Mouse (Mus musculus) urinary bladder, postnatal 4 days (tissue): ENCODE measurements around the gene Adsl.
A peak's percentile ranks its signal among the peaks of the same experiment; 100 is the strongest.
"Not testable (repeated sequence)": the region's sequence is repeated elsewhere in the genome, so short reads cannot be mapped to it uniquely, and the experiment has no call there.

Experiments
- DNase-seq, 2 experiments: peaks; one replicate each; pipeline ENCODE4 v3.0.0; 2021 to 2022; ENCODE audit warnings: low spot score in 2 of 2

The Adsl gene

GRCm38 (mm10) chr15:80948145-80949135, at the start of gene Adsl:
Gene Adsl, plus strand, starts transcription at chr15:80948490.
- peak; percentile 83 to 86 for DNase-seq

- DNase-seq: no peak
These were observed 48.5 kb upstream of the Adsl start for GRCm38 (mm10) chr15:80899806-80900205.

GRCm38 (mm10) chr15:80901806-80902513, 46.3 kb upstream of the Adsl start:
- no peak for DNase-seq

- DNase-seq: not testable (repeated sequence)
These were observed 43.5 kb upstream of the Adsl start for GRCm38 (mm10) chr15:80904776-80905175.

GRCm38 (mm10) chr15:80910183-80910582, 38.1 kb upstream of the Adsl start:
- DNase-seq: no peak

GRCm38 (mm10) chr15:80910790-80911531, 37.3 kb upstream of the Adsl start:
- no peak for DNase-seq

GRCm38 (mm10) chr15:80912175-80912574, 36.1 kb upstream of the Adsl start:
- DNase-seq: no peak

- DNase-seq: no peak
These were observed 34.5 kb upstream of the Adsl start for GRCm38 (mm10) chr15:80913803-80914202.

- DNase-seq: no peak
These were observed 32.4 kb upstream of the Adsl start for GRCm38 (mm10) chr15:80915850-80916249.

GRCm38 (mm10) chr15:80916621-80917020, 31.7 kb upstream of the Adsl start:
- DNase-seq: no peak

GRCm38 (mm10) chr15:80920346-80920745, 27.9 kb upstream of the Adsl start:
- no peak for DNase-seq

- DNase-seq: no peak
These were observed 26.5 kb upstream of the Adsl start for GRCm38 (mm10) chr15:80921781-80922180.

GRCm38 (mm10) chr15:80924211-80924610, 24.1 kb upstream of the Adsl start:
- no peak for DNase-seq

- DNase-seq: no peak
These were observed 19.4 kb upstream of the Adsl start for GRCm38 (mm10) chr15:80928811-80929355.

GRCm38 (mm10) chr15:80930048-80930571, 18.2 kb upstream of the Adsl start:
- DNase-seq: no peak

GRCm38 (mm10) chr15:80930676-80931320, 17.5 kb upstream of the Adsl start:
- not testable (repeated sequence) for DNase-seq

- DNase-seq: no peak
These were observed 16.8 kb upstream of the Adsl start for GRCm38 (mm10) chr15:80931345-80931960.

- no peak for DNase-seq
These were observed 13.4 kb upstream of the Adsl start for GRCm38 (mm10) chr15:80934841-80935240.

- no peak for DNase-seq
These were observed 11.6 kb upstream of the Adsl start for GRCm38 (mm10) chr15:80936686-80937085.

GRCm38 (mm10) chr15:80938615-80939014, 9.7 kb upstream of the Adsl start:
- no peak for DNase-seq
